Mouse (Mus musculus): ENCODE data around the gene Helz.

DNA sequence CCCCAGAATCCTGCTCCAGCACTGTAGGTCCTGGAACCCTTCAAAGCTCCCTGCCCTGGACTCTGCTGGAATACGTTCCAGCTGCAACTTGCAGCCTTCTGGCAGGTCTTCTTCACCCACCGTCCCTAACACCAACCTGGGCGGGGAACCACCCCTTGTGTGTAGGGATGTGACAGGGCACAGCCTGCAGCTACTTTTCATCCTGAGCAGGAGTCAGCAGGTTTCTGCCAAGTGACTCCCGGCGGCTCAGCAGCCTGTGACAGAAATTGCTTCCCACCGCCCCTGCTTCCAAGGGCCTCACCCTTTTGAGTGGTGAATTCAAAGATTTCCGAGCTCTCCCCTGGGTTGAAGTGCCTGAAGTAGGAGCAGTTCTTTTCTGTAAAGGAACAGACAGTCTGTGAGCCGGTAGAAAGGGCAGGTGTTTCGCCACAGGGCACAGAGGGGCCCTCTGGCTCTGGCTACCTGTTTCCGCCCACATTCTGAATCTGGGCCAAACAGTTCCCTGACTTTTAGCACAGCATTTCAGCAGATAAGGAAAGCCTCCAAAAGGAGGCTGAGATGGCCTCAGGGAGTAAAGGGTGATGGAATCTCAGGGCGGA lies 157.8 kb downstream of the Helz start:
- TF ChIP-seq CTCF (IDR thresholded peaks at IDR 0.05; ENCODE audit: borderline replicate concordance, insufficient read depth, low read depth, low read length) (no peak), POLR2A (IDR thresholded peaks at IDR 0.05; ENCODE audit: borderline replicate concordance, insufficient read depth, low read length) (no peak)

Measured in cerebellum, adult 2 months (tissue).